Mouse (Mus musculus) kidney, adult 2 months (tissue): ENCODE results near the gene Dnajc7. TPM values are rescaled to one million over a fixed set of nuclear protein-coding genes. Genes with fewer than 3 reads are reported as not detected.
A peak's percentile ranks its signal among the peaks of the same experiment; 100 is the strongest.
"Not testable (repeated sequence)": the region's sequence is repeated elsewhere in the genome, so short reads cannot be mapped to it uniquely, and the experiment has no call there.

Experiments used
- DNase-seq: peaks from one replicate; pipeline ENCODE4 v3.0.0; 2021
- H3K27ac ChIP-seq: fragments of 200-500 bp; 2 replicates; pipeline ENCODE4 v1.5.1; 2012; ENCODE audit warnings: low read depth, low read length, control low read depth, inconsistent platforms; ENCODE audit not compliant: insufficient read depth
- H3K27me3 ChIP-seq: fragments of 200-500 bp; replicated peaks from 2 replicates; pipeline ENCODE4 v1.6.1; 2012; ENCODE audit warnings: mild to moderate bottlenecking, moderate library complexity, low read length, inconsistent platforms; ENCODE audit not compliant: control insufficient read depth, insufficient read depth
- H3K36me3 ChIP-seq: fragments of 200-500 bp; 2 replicates; pipeline ENCODE4 v1.6.1; 2012; ENCODE audit warnings: mild to moderate bottlenecking, moderate library complexity, low read length, inconsistent platforms; ENCODE audit not compliant: control insufficient read depth, insufficient read depth
- H3K4me1 ChIP-seq: fragments of 200-500 bp; 2 replicates; pipeline ENCODE4 v1.6.1; 2011; ENCODE audit warnings: low read length; ENCODE audit not compliant: control insufficient read depth, insufficient read depth
- H3K4me3 ChIP-seq: fragments of 200-500 bp; 2 replicates; pipeline ENCODE4 v1.5.1; 2011; ENCODE audit warnings: mild to moderate bottlenecking, low read depth, low read length, control low read depth; ENCODE audit not compliant: insufficient read depth
- CTCF ChIP-seq: fragments of 200-500 bp; conservative IDR thresholded peaks from 2 replicates; pipeline ENCODE4 v1.5.1; 2011; ENCODE audit warnings: low read depth, mild to moderate bottlenecking, control low read depth, low read length, moderate library complexity, mixed read lengths; ENCODE audit not compliant: insufficient read depth, insufficient read length
- POLR2A ChIP-seq: fragments of 200-500 bp; IDR thresholded peaks from one replicate; pipeline ENCODE4 v1.6.1; 2011; ENCODE audit warnings: low read depth, low read length, control low read depth
- WGBS: fragments of 180-500 bp; shearing (Covaris S2); methylation state at CpG from one replicate; pipeline ENCODE4 v1.1.7; 2018; 5-methylcytosine and 5-hydroxymethylcytosine counted together
- polyA plus RNA-seq: library from polyadenylated mRNA; depleted of rRNA; stranded (reverse); fragments of >200 nt; gene quantifications from 2 replicates; pipeline ENCODE4 v1.2.3, GENCODE M21; 2012

Dnajc7 gene
- polyA plus RNA-seq, 1 experiment: 45.6 TPM

- DNase-seq: no peak
- H3K36me3 ChIP-seq: no peaks in the 10 kb centered on the region
- no peaks in the 10 kb centered on the region for H3K27me3 ChIP-seq
- H3K4me3 ChIP-seq: no peak overlapping the region
- peak overlapping the region; percentile 12; the same call in 1 of the 2 replicates for H3K27ac ChIP-seq
- 83% methylated on average over 23 of the region's 23 CpGs for WGBS
- peaks cover 5% of the 10 kb centered on the region; the same call in 1 of the 2 replicates for H3K4me1 ChIP-seq
- TF ChIP-seq CTCF (no peak), POLR2A (no peak)
Observed at GRCm38 (mm10) chr11:100625754-100626700, 6.1 kb upstream of the Dnajc7 start.

GRCm38 (mm10) chr11:100623867-100624266, 3.9 kb upstream of the Dnajc7 start:
- no peak overlapping the region for H3K27ac ChIP-seq
- no peaks in the 10 kb centered on the region for H3K27me3 ChIP-seq
- peak; percentile 67 for DNase-seq
- TF ChIP-seq POLR2A (no peak), CTCF (no peak)
- no peak overlapping the region; the same call in 1 of the 2 replicates for H3K4me3 ChIP-seq
- H3K4me1 ChIP-seq: peaks cover 9% of the 10 kb centered on the region; the same call in 1 of the 2 replicates
- WGBS: 27% methylated on average over 5 of the region's 5 CpGs
- H3K36me3 ChIP-seq: no peaks in the 10 kb centered on the region

- DNase-seq: peak; percentile 97
- TF ChIP-seq CTCF (peak; percentile 78), POLR2A (no peak)
- Histone ChIP-seq H3K27me3 (no peaks in the 10 kb centered on the region), H3K4me3 (peak overlapping the region; percentile 80), H3K27ac (peak overlapping the region; percentile 85), H3K4me1 (peaks cover 9% of the 10 kb centered on the region; the same call in 1 of the 2 replicates), H3K36me3 (no peaks in the 10 kb centered on the region)
- WGBS: under 1% methylated on average over 24 of the region's 24 CpGs
Observed at GRCm38 (mm10) chr11:100622714-100623113, 2.7 kb upstream of the Dnajc7 start.

GRCm38 (mm10) chr11:100619485-100619975, 438 bp downstream of the Dnajc7 start:
- Histone ChIP-seq H3K36me3 (no peaks in the 10 kb centered on the region), H3K4me1 (peaks cover 13% of the 10 kb centered on the region; the same call in 1 of the 2 replicates), H3K27me3 (no peaks in the 10 kb centered on the region), H3K4me3 (peak overlapping the region; percentile 99), H3K27ac (peak overlapping the region; percentile 77)
- peak; percentile 59 for TF ChIP-seq POLR2A
- no peak for TF ChIP-seq CTCF
- DNase-seq: peak; percentile 96
- 1% methylated on average over 40 of the region's 40 CpGs for WGBS

- H3K4me1 ChIP-seq: peaks cover 11% of the 10 kb centered on the region; the same call in 1 of the 2 replicates
- H3K27me3 ChIP-seq: no peaks in the 10 kb centered on the region
- H3K36me3 ChIP-seq: no peaks in the 10 kb centered on the region
- WGBS: under 1% methylated on average over 36 of the region's 36 CpGs
- H3K27ac ChIP-seq: peak within 1 kb of the TSS; percentile 86
- TF ChIP-seq POLR2A: no peak
- no peak for TF ChIP-seq CTCF
- DNase-seq: peak; percentile 61
- H3K4me3 ChIP-seq: peak within 1 kb of the TSS; percentile 99
Observed at GRCm38 (mm10) chr11:100618761-100619484, 1.0 kb downstream of the Dnajc7 start, which contains the start of gene Nkiras2. Gene Nkiras2, plus strand, starts transcription at chr11:100619244.

GRCm38 (mm10) chr11:100617480-100617879, 2.5 kb downstream of the Dnajc7 start:
- no peak for TF ChIP-seq CTCF
- Histone ChIP-seq H3K27ac (no peak overlapping the region), H3K4me3 (no peak overlapping the region), H3K36me3 (no peaks in the 10 kb centered on the region), H3K27me3 (no peaks in the 10 kb centered on the region), H3K4me1 (peaks cover 7% of the 10 kb centered on the region; the same call in 1 of the 2 replicates)
- no peak for DNase-seq
- 60% methylated on average over 4 of the region's 4 CpGs for WGBS

GRCm38 (mm10) chr11:100616836-100617235, 3.1 kb downstream of the Dnajc7 start:
- not testable (repeated sequence) for H3K4me1 ChIP-seq, H3K27ac ChIP-seq, H3K36me3 ChIP-seq, H3K4me3 ChIP-seq, DNase-seq, H3K27me3 ChIP-seq
- WGBS: 91% methylated on average over 7 of the region's 7 CpGs
